ENCODE assay signal across 15 mouse cellular contexts in genomic region chr9:49509094-49509493, GRCm38 (mm10). TPM values are rescaled to one million over a fixed set of nuclear protein-coding genes. Genes with fewer than 3 reads are reported as not detected.
DNase-seq lines count a peak whose midpoint lies in the region.
"Had no signal": no experiment of that assay in that cellular context is flagged by ENCODE, and none has a peak within 500 bp of the region (broad histone marks: within the 10 kb centered on the region; RNA-seq: fewer than 3 reads in every experiment).

No protein-coding gene starts in this region.

- intact Hi-C loops in heart, postnatal 36 days (cut with DNase I) = no loop called here

- DNase-seq in frontal cortex, adult 2 months (ENCODE audit: extremely low spot score in 1 of 2, low spot score in 1 of 2) = peak; percentile 37 to 39
- DNase-seq in frontal cortex, postnatal 14 days (ENCODE audit: low spot score in 2 of 2) = no peak
- peak; percentile 43 for DNase-seq in layer of hippocampus, adult 9-11 months
- no peak for DNase-seq in layer of hippocampus, postnatal 14 days (ENCODE audit: low spot score in 2 of 2)
- peak; percentile 25 for DNase-seq in right cerebral cortex, adult 18-20 months
- no peak for DNase-seq in right cerebral cortex, adult 2 months (ENCODE audit: low spot score in 2 of 2)
- DNase-seq in heart, postnatal 36 days = no peak
- DNase-seq: adrenal gland, adult 2 months; adrenal gland, postnatal 10 days; adrenal gland, postnatal 25 days; cerebellum, adult 11-12 months; cerebellum, adult 2 months; cerebellum, adult 9-10 months; cerebellum, postnatal 10 days; cerebellum, postnatal 25 days had no signal

RNA-seq across cellular contexts. Expression of gene Ttc12, which starts 23.1 kb away (rescaled TPM):
- polyA plus RNA-seq in frontal cortex, adult 2 months (2012; rRNA removed) = 2.4 TPM in 2 replicates
- 1 to 10 TPM; 2.1 to 2.3 TPM for total RNA-seq in layer of hippocampus, postnatal 14 days (2021)
- total RNA-seq in heart, postnatal 36 days (2021) = 10 to 100 TPM in 1 of 2 experiments, 1 to 10 TPM in 1; 9.9 to 12.3 TPM

Comparison
In these comparisons a context has a peak if more than half of its experiments do, and no peak if none do; other contexts are left out.
1. DNase-seq: peak in frontal cortex, adult 2 months (2 of 2), layer of hippocampus, adult 9-11 months (single experiment) and right cerebral cortex, adult 18-20 months (single experiment); none in frontal cortex, postnatal 14 days (0 of 2), layer of hippocampus, postnatal 14 days (0 of 2), right cerebral cortex, adult 2 months (0 of 2) and heart, postnatal 36 days (0 of 2).